Mouse (Mus musculus): Measurements from ENCODE around the gene Kctd7. TPM values are rescaled to one million over a fixed set of nuclear protein-coding genes. Genes with fewer than 3 reads are reported as not detected.

Gene Kctd7
- total and polyA plus RNA-seq, 2 experiments from 2014 or later = 12.2 to 19.5 TPM

GRCm38 (mm10) chr5:130165213-130165612, 20.6 kb downstream of the Kctd7 start:
- TF ChIP-seq CTCF (IDR thresholded peaks at IDR 0.05) = no peak
- H3K4me3 ChIP-seq (ENCODE audit: low read depth, low read length) = no peak overlapping the region
- ATAC-seq (ENCODE audit: low FRiP score) (no peak), DNase-seq (ENCODE audit: low spot score) (no peak)
- no peaks in the 10 kb centered on the region for H3K4me1 ChIP-seq (ENCODE audit: insufficient read depth, low read length)
- no peak overlapping the region for H3K9ac ChIP-seq (replicated peaks; ENCODE audit: low read length, poor library complexity, severe bottlenecking)
- H3K36me3 ChIP-seq (ENCODE audit: insufficient read depth, low read length) = no peaks in the 10 kb centered on the region
- WGBS = 70% methylated on average over 4 of the region's 4 CpGs
- no peaks in the 10 kb centered on the region for H3K27me3 ChIP-seq (ENCODE audit: insufficient read depth, low read length)
- no peak overlapping the region for H3K4me2 ChIP-seq (ENCODE audit: low read depth, low read length, poor library complexity, severe bottlenecking)
- H3K9me3 ChIP-seq (ENCODE audit: low read length) = no peaks in the 10 kb centered on the region
- no peak overlapping the region for H3K27ac ChIP-seq (ENCODE audit: low read depth, low read length)

DNA sequence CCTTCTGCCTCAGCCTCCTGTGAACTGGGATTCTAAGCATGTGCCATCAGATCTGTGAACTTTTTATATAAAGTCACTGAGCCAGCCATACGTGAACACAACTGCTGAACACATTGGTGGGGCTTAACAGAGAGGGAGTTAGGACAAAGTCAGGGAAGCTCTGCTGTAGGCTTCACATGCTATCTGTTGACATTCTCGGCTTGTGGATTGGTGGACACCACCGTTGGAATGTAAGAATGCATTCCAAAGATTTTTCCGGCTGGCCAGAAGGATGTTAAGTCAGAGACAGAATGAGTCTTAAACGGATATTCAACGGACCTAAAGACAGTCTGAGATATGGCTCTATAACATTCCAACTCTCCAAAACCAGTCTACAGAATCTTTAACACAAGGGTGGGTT, 24.4 kb downstream of the Kctd7 start:
- no peaks in the 10 kb centered on the region for H3K27me3 ChIP-seq (ENCODE audit: insufficient read depth, low read length)
- H3K4me1 ChIP-seq (ENCODE audit: insufficient read depth, low read length) = peaks cover 14% of the 10 kb centered on the region
- no peaks in the 10 kb centered on the region for H3K36me3 ChIP-seq (ENCODE audit: insufficient read depth, low read length)
- 63% methylated on average over 6 of the region's 6 CpGs for WGBS
- no peak overlapping the region for H3K27ac ChIP-seq (ENCODE audit: low read depth, low read length)
- H3K4me3 ChIP-seq (ENCODE audit: low read depth, low read length) = no peak overlapping the region
- TF ChIP-seq CTCF (IDR thresholded peaks at IDR 0.05) = no peak
- DNase-seq (ENCODE audit: low spot score) = no peak
- no peak overlapping the region for H3K9ac ChIP-seq (replicated peaks; ENCODE audit: low read length, poor library complexity, severe bottlenecking)
- H3K9me3 ChIP-seq (ENCODE audit: low read length) = no peaks in the 10 kb centered on the region
- ATAC-seq (ENCODE audit: low FRiP score) = no peak
- H3K4me2 ChIP-seq (ENCODE audit: low read depth, low read length, poor library complexity, severe bottlenecking) = no peak overlapping the region

GRCm38 (mm10) chr5:130170666-130171422, 26.2 kb downstream of the Kctd7 start:
- peak overlapping the region; percentile 87 for H3K27ac ChIP-seq (ENCODE audit: low read depth, low read length)
- DNase-seq (ENCODE audit: low spot score) = no peak
- H3K36me3 ChIP-seq (ENCODE audit: insufficient read depth, low read length) = no peaks in the 10 kb centered on the region
- 12% methylated on average over 6 of the region's 6 CpGs for WGBS
- peak overlapping the region; percentile 94 for H3K4me3 ChIP-seq (ENCODE audit: low read depth, low read length)
- no peaks in the 10 kb centered on the region for H3K27me3 ChIP-seq (ENCODE audit: insufficient read depth, low read length)
- peak overlapping the region; percentile 89 for H3K9ac ChIP-seq (replicated peaks; ENCODE audit: low read length, poor library complexity, severe bottlenecking)
- no peaks in the 10 kb centered on the region for H3K9me3 ChIP-seq (ENCODE audit: low read length)
- 0 out of 2 replicates have a peak, but pooled peaks have one; percentile 17 for ATAC-seq (ENCODE audit: low FRiP score)
- peaks cover 14% of the 10 kb centered on the region for H3K4me1 ChIP-seq (ENCODE audit: insufficient read depth, low read length)
- peak overlapping the region; percentile 76 for H3K4me2 ChIP-seq (ENCODE audit: low read depth, low read length, poor library complexity, severe bottlenecking)
- TF ChIP-seq CTCF (IDR thresholded peaks at IDR 0.05) = no peak

DNA sequence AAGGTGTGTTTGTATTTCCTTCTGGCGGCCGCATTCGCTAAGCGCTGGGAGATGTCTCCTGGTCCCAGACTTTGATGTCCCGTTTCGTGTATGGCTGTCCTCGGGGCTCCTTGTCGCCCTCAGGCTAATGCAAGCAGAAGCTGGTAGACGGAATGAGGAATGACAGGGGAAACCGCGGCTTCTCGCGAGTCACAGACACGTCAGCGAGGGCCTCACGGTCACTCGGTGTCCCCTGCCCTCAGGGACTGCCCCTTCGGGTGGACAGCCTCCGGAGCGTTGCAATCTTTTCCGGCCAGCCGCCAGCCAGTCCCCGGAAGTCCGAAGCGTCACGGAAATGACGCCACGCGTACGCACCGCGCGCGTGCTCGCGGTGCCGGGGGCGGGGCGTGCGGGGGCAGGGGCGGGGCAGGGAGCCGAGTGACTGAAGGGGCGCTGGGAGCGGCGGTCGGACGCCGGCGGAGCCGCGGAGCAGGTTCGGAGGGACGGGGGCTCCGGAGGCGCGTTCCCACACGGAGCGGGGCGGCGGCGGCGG, 26.8 kb downstream of the Kctd7 start, which contains the start of gene Rabgef1:
TSS of gene Rabgef1 (plus strand) at position 376 of the 532 bp plus-strand sequence.
- H3K4me2 ChIP-seq (ENCODE audit: low read depth, low read length, poor library complexity, severe bottlenecking) = peak within 1 kb of the TSS; percentile 76
- DNase-seq (ENCODE audit: low spot score) (peak; percentile 92), ATAC-seq (ENCODE audit: low FRiP score) (peak; percentile 94)
- WGBS = 0% methylated on average over 41 of the region's 62 CpGs
- peak within 1 kb of the TSS; percentile 87 for H3K27ac ChIP-seq (ENCODE audit: low read depth, low read length)
- peak within 1 kb of the TSS; percentile 89 for H3K9ac ChIP-seq (replicated peaks; ENCODE audit: low read length, poor library complexity, severe bottlenecking)
- TF ChIP-seq CTCF (IDR thresholded peaks at IDR 0.05) = no peak
- no peaks in the 10 kb centered on the region for H3K36me3 ChIP-seq (ENCODE audit: insufficient read depth, low read length)
- H3K4me1 ChIP-seq (ENCODE audit: insufficient read depth, low read length) = peaks cover 14% of the 10 kb centered on the region
- peak within 1 kb of the TSS; percentile 94 for H3K4me3 ChIP-seq (ENCODE audit: low read depth, low read length)
- H3K9me3 ChIP-seq (ENCODE audit: low read length) = no peaks in the 10 kb centered on the region
- H3K27me3 ChIP-seq (ENCODE audit: insufficient read depth, low read length) = no peaks in the 10 kb centered on the region

- Histone ChIP-seq H3K9ac (replicated peaks; ENCODE audit: low read length, poor library complexity, severe bottlenecking) (peak overlapping the region; percentile 89), H3K36me3 (ENCODE audit: insufficient read depth, low read length) (no peaks in the 10 kb centered on the region), H3K4me2 (ENCODE audit: low read depth, low read length, poor library complexity, severe bottlenecking) (peak overlapping the region; percentile 76), H3K4me1 (ENCODE audit: insufficient read depth, low read length) (peaks cover 14% of the 10 kb centered on the region), H3K27me3 (ENCODE audit: insufficient read depth, low read length) (no peaks in the 10 kb centered on the region), H3K9me3 (ENCODE audit: low read length) (no peaks in the 10 kb centered on the region), H3K27ac (ENCODE audit: low read depth, low read length) (peak overlapping the region; percentile 87), H3K4me3 (ENCODE audit: low read depth, low read length) (peak overlapping the region; percentile 94)
- peak; percentile 38 for DNase-seq (ENCODE audit: low spot score)
- ATAC-seq (ENCODE audit: low FRiP score) = no peak
- no peak for TF ChIP-seq CTCF (IDR thresholded peaks at IDR 0.05)
- 2% methylated on average over 29 of the region's 46 CpGs for WGBS
Observed at GRCm38 (mm10) chr5:130171956-130172601, 27.4 kb downstream of the Kctd7 start.

DNA sequence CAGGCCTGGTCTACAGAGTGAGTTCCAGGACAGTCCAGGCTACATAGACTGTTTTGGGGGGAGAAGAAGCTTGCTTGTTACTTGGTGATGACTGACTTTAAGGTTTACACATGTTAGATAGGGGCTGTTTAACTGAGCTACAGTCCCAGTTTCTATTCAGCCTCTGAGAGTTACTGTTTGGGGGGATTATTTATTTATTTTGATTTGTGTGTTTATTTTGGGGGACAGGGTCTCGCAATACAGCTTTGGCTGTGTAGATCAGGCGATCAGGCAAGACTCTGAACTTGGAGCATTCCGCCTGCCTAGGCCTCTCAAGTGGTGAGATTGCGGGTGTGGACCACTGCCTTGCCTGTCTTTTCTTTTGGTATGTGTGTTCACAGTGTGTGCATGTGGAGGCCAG, 28.4 kb downstream of the Kctd7 start:
- ATAC-seq (ENCODE audit: low FRiP score) = no peak
- H3K9ac ChIP-seq (replicated peaks; ENCODE audit: low read length, poor library complexity, severe bottlenecking) = no peak overlapping the region

More for the DNA sequence above, 28.4 kb downstream of the Kctd7 start:
- Histone ChIP-seq H3K4me1 (ENCODE audit: insufficient read depth, low read length) (peaks cover 14% of the 10 kb centered on the region), H3K4me2 (ENCODE audit: low read depth, low read length, poor library complexity, severe bottlenecking) (peak overlapping the region; percentile 76), H3K27me3 (ENCODE audit: insufficient read depth, low read length) (no peaks in the 10 kb centered on the region), H3K9me3 (ENCODE audit: low read length) (no peaks in the 10 kb centered on the region), H3K4me3 (ENCODE audit: low read depth, low read length) (peak overlapping the region; percentile 94), H3K27ac (ENCODE audit: low read depth, low read length) (no peak overlapping the region), H3K36me3 (ENCODE audit: insufficient read depth, low read length) (no peaks in the 10 kb centered on the region)
- no peak for DNase-seq (ENCODE audit: low spot score)
- no peak for TF ChIP-seq CTCF (IDR thresholded peaks at IDR 0.05)
- 96% methylated on average over 4 of the region's 4 CpGs for WGBS
